Mouse (Mus musculus): ENCODE measurements at regions not wholly inside any gene's neighbourhood (a gene's known extent, or its start where the extent isn't known, plus 50 kb on each side); places are given as distances from the start of the nearest gene placed in this dataset.
"Not testable (repeated sequence)": the region's sequence is repeated elsewhere in the genome, so short reads cannot be mapped to it uniquely, and the experiment has no call there.

- DNase-seq (ENCODE audit: low read depth, low spot score), result no peak
Observed at GRCm38 (mm10) chr2:162867516-162868029, 63.8 kb upstream of the Srsf6 start.

- DNase-seq (ENCODE audit: low read depth, low spot score), result no peak
Observed at GRCm38 (mm10) chr2:162866613-162867314, 64.6 kb upstream of the Srsf6 start.

- no peak for DNase-seq (ENCODE audit: low read depth, low spot score)
Observed at GRCm38 (mm10) chr2:162864571-162864970, 66.8 kb upstream of the Srsf6 start.

GRCm38 (mm10) chr2:162854606-162855005, 76.7 kb upstream of the Srsf6 start:
- DNase-seq (ENCODE audit: low read depth, low spot score), result no peak

GRCm38 (mm10) chr2:162853576-162853975, 77.8 kb upstream of the Srsf6 start:
- DNase-seq (ENCODE audit: low read depth, low spot score), result no peak

- DNase-seq (ENCODE audit: low read depth, low spot score), result not testable (repeated sequence)
Observed at GRCm38 (mm10) chr2:162841761-162842160, 89.6 kb upstream of the Srsf6 start.

- no peak for DNase-seq (ENCODE audit: low read depth, low spot score)
Observed at GRCm38 (mm10) chr2:162837776-162838175, 93.6 kb upstream of the Srsf6 start.

- DNase-seq (ENCODE audit: low read depth, low spot score), result no peak
Observed at GRCm38 (mm10) chr2:162833741-162834140, 97.6 kb upstream of the Srsf6 start.

GRCm38 (mm10) chr2:162818787-162819186, 112.5 kb upstream of the Srsf6 start:
- DNase-seq (ENCODE audit: low read depth, low spot score), result no peak

GRCm38 (mm10) chr2:162814205-162814604, 117.1 kb upstream of the Srsf6 start:
- peak; percentile 50 for DNase-seq (ENCODE audit: low read depth, low spot score)

- peak; percentile 42 for DNase-seq (ENCODE audit: low read depth, low spot score)
Observed at GRCm38 (mm10) chr2:162807747-162808146, 123.6 kb upstream of the Srsf6 start.

GRCm38 (mm10) chr2:162796528-162796927, 134.8 kb upstream of the Srsf6 start:
- no peak for DNase-seq (ENCODE audit: low read depth, low spot score)

- DNase-seq (ENCODE audit: low read depth, low spot score), result no peak
Observed at GRCm38 (mm10) chr2:162794285-162794684, 133.3 kb upstream of the Ptprt start.

GRCm38 (mm10) chr2:162791374-162792098, 130.6 kb upstream of the Ptprt start:
- no peak for DNase-seq (ENCODE audit: low read depth, low spot score)

GRCm38 (mm10) chr2:162784176-162784813, 123.3 kb upstream of the Ptprt start:
- no peak for DNase-seq (ENCODE audit: low read depth, low spot score)

GRCm38 (mm10) chr2:162781599-162781998, 120.7 kb upstream of the Ptprt start:
- no peak for DNase-seq (ENCODE audit: low read depth, low spot score)

GRCm38 (mm10) chr2:162776542-162776941, 115.6 kb upstream of the Ptprt start:
- no peak for DNase-seq (ENCODE audit: low read depth, low spot score)

- DNase-seq (ENCODE audit: low read depth, low spot score), result no peak
Observed at GRCm38 (mm10) chr2:162772520-162772919, 111.6 kb upstream of the Ptprt start.

- no peak for DNase-seq (ENCODE audit: low read depth, low spot score)
Observed at GRCm38 (mm10) chr2:162769711-162770428, 108.9 kb upstream of the Ptprt start.

- no peak for DNase-seq (ENCODE audit: low read depth, low spot score)
Observed at GRCm38 (mm10) chr2:162764059-162764458, 103.1 kb upstream of the Ptprt start.

- no peak for DNase-seq (ENCODE audit: low read depth, low spot score)
Observed at GRCm38 (mm10) chr2:162740523-162740922, 79.6 kb upstream of the Ptprt start.

GRCm38 (mm10) chr2:162735761-162736160, 74.8 kb upstream of the Ptprt start:
- DNase-seq (ENCODE audit: low read depth, low spot score), result no peak
